9 mouse cellular contexts compared by ENCODE assay signal in genomic region chr9:29550107-29550506, GRCm38 (mm10).
"Had no signal": no experiment of that assay in that cellular context is flagged by ENCODE, and none has a peak within 500 bp of the region (broad histone marks: within the 10 kb centered on the region; RNA-seq: fewer than 3 reads in every experiment).

No protein-coding gene starts in this region.

- DNase-seq: kidney, postnatal 25 days; layer of hippocampus, adult 9-11 months; liver, embryonic 13.5 days; lung, adult 2 months; lung, postnatal 14 days; lung, postnatal 4 days; midbrain, embryonic 14.5 days; thymus, adult 2 months; thymus, postnatal 14 days had no signal
